Mouse (Mus musculus) CD8-positive naive resting alpha-beta T cell, adult 2 months (primary cell): Measurements from ENCODE around the gene Fam69a.
A peak's percentile ranks its signal among the peaks of the same experiment; 100 is the strongest.
"Not testable (repeated sequence)": the region's sequence is repeated elsewhere in the genome, so short reads cannot be mapped to it uniquely, and the experiment has no call there.

Experiments
- DNase-seq, 2 experiments: peaks; one replicate each; pipeline ENCODE4 v3.0.0; 2022; ENCODE audit warnings: low read depth in 2 of 2, low spot score in 2 of 2

Gene Fam69a

GRCm38 (mm10) chr5:107986967-107987834 is at the start of gene Fam69a:
Gene Fam69a (minus strand): TSS chr5:107987085.
- peak; percentile 75 to 76 for DNase-seq

GRCm38 (mm10) chr5:108035523-108035922 is 48.6 kb upstream of the Fam69a start:
- DNase-seq, result no peak

- DNase-seq, result peak in 1 of 2 experiments; percentile 50
Observed at GRCm38 (mm10) chr5:108034194-108034593, 47.3 kb upstream of the Fam69a start.

GRCm38 (mm10) chr5:108031267-108031666 is 44.4 kb upstream of the Fam69a start:
- no peak for DNase-seq

- DNase-seq, result peak; percentile 8 to 35
Observed at GRCm38 (mm10) chr5:108029968-108030367, 43.1 kb upstream of the Fam69a start.

GRCm38 (mm10) chr5:108028797-108029536 is 42.1 kb upstream of the Fam69a start:
- DNase-seq, result not testable (repeated sequence)

GRCm38 (mm10) chr5:108028230-108028629 is 41.3 kb upstream of the Fam69a start:
- no peak for DNase-seq

- DNase-seq, result no peak
Observed at GRCm38 (mm10) chr5:108021346-108021745, 34.5 kb upstream of the Fam69a start.

- no peak for DNase-seq
Observed at GRCm38 (mm10) chr5:108019367-108019766, 32.5 kb upstream of the Fam69a start.

- no peak for DNase-seq
Observed at GRCm38 (mm10) chr5:108017232-108017631, 30.3 kb upstream of the Fam69a start.

GRCm38 (mm10) chr5:108015422-108015821 is 28.5 kb upstream of the Fam69a start:
- no peak for DNase-seq

- no peak for DNase-seq
Observed at GRCm38 (mm10) chr5:108014173-108014572, 27.3 kb upstream of the Fam69a start.

- no peak for DNase-seq
Observed at GRCm38 (mm10) chr5:108009721-108010120, 22.8 kb upstream of the Fam69a start.

- peak; percentile 41 to 50 for DNase-seq
Observed at GRCm38 (mm10) chr5:108005134-108005533, 18.2 kb upstream of the Fam69a start.

GRCm38 (mm10) chr5:108002734-108003133 is 15.8 kb upstream of the Fam69a start:
- no peak for DNase-seq

GRCm38 (mm10) chr5:108000776-108001548 is 14.1 kb upstream of the Fam69a start:
- peak; percentile 20 to 49 for DNase-seq

GRCm38 (mm10) chr5:107997717-107998116 is 10.8 kb upstream of the Fam69a start:
- no peak for DNase-seq

- no peak for DNase-seq
Observed at GRCm38 (mm10) chr5:107995936-107996335, 9.1 kb upstream of the Fam69a start.

- peak; percentile 31 to 53 for DNase-seq
Observed at GRCm38 (mm10) chr5:107987835-107988251, 958 bp upstream of the Fam69a start.

GRCm38 (mm10) chr5:107986255-107986966 is 474 bp downstream of the Fam69a start:
- peak; percentile 74 to 81 for DNase-seq

- DNase-seq, result no peak
Observed at GRCm38 (mm10) chr5:107983946-107984345, 2.9 kb downstream of the Fam69a start.
